Mouse (Mus musculus): ENCODE measurements around the gene Ankrd44. TPM values are rescaled to one million over a fixed set of nuclear protein-coding genes. Genes with fewer than 3 reads are reported as not detected.

Gene Ankrd44
- total RNA-seq, 1 experiment, result 10.2 TPM

DNA sequence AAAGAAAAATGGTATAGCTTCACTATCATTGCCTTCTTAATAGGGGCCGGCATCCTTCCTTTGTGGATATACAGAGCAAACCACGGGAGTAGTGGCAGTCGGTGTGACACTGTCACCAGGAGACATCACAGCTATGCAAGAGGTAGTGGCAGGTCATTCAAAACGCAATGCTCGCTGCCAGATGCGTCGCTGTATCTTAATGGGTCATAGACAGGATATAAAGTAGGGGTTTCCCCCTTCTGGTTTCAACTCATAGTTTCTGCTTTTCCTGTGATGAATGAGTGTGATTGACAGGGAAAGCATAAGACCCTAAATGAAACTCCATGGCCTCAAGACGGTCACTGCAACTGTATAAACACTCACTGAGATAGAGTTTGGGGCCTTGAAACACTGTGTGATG lies 98.4 kb downstream of the Ankrd44 start:
- in situ Hi-C loops (cut with MboI; ENCODE audit: low sequenced_read_pairs in 2 of 2, unreplicated experiment in 2 of 2), result no loop called here
- DNase-seq (ENCODE audit: low read depth, low spot score), result no peak
- H3K36me3 ChIP-seq (ENCODE audit: control insufficient read depth, insufficient read depth, low read length, poor library complexity, severe bottlenecking), result no peaks in the 10 kb centered on the region
- H3K27ac ChIP-seq (ENCODE audit: insufficient read depth, low read depth, low read length, poor library complexity, severe bottlenecking), result no peak overlapping the region
- H3K4me3 ChIP-seq (ENCODE audit: insufficient read depth in 1 of 2, low read depth in 1 of 2, low read length in 2 of 2, poor library complexity in 1 of 2, severe bottlenecking in 1 of 2), result no peak overlapping the region
- TF ChIP-seq CHD2 (IDR thresholded peaks at IDR 0.05; ENCODE audit: low read depth, low read length) (no peak), HCFC1 (IDR thresholded peaks at IDR 0.05; ENCODE audit: borderline replicate concordance, insufficient read depth, low read length) (no peak), ZC3H11A (IDR thresholded peaks at IDR 0.05; ENCODE audit: borderline replicate concordance, low read depth, low read length) (no peak), ZNF384 (IDR thresholded peaks at IDR 0.05; ENCODE audit: low read depth, low read length) (no peak), MAFK (IDR thresholded peaks at IDR 0.05; ENCODE audit: insufficient read depth, low read depth, low read length) (no peak)
- no peaks in the 10 kb centered on the region for H3K9me3 ChIP-seq (ENCODE audit: control insufficient read depth, insufficient read depth, low read depth, low read length)
- 0 out of 4 replicates have a peak, but pooled peaks cover 0 to 1% of the 10 kb centered on the region in 2 experiments for H3K4me1 ChIP-seq (ENCODE audit: control insufficient read depth in 2 of 2, insufficient read depth in 2 of 2, low read length in 2 of 2, poor library complexity in 1 of 2)
- H3K9ac ChIP-seq (ENCODE audit: insufficient read depth, low read depth, low read length, poor library complexity, severe bottlenecking), result no peak overlapping the region

DNA sequence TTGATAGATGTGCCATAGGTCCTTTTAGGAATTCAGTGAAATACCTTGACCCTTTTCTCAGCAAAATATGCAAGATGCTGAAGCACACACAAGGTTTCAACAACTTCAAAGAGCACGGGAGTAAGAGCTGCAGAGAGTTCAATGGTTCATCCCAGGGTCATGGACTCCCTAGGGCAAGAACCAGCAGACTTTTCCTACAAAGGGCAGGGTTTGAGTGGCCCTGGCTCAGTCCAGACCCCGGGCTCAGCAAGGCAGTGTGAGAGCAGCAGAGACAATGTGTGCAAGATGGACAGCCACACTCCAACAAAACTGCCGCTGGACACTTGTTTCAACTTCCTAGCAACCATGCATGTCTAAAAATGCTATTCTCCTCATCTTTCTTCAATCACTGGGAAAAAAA lies 98.8 kb downstream of the Ankrd44 start:
- in situ Hi-C loops (cut with MboI; ENCODE audit: low sequenced_read_pairs in 2 of 2, unreplicated experiment in 2 of 2), result no loop called here
- no peak for DNase-seq (ENCODE audit: low read depth, low spot score)
- Histone ChIP-seq H3K9me3 (ENCODE audit: control insufficient read depth, insufficient read depth, low read depth, low read length) (no peaks in the 10 kb centered on the region), H3K36me3 (ENCODE audit: control insufficient read depth, insufficient read depth, low read length, poor library complexity, severe bottlenecking) (no peaks in the 10 kb centered on the region), H3K27ac (ENCODE audit: insufficient read depth, low read depth, low read length, poor library complexity, severe bottlenecking) (no peak overlapping the region), H3K9ac (ENCODE audit: insufficient read depth, low read depth, low read length, poor library complexity, severe bottlenecking) (no peak overlapping the region), H3K4me3 (ENCODE audit: insufficient read depth in 1 of 2, low read depth in 1 of 2, low read length in 2 of 2, poor library complexity in 1 of 2, severe bottlenecking in 1 of 2) (no peak overlapping the region), H3K4me1 (ENCODE audit: control insufficient read depth in 2 of 2, insufficient read depth in 2 of 2, low read length in 2 of 2, poor library complexity in 1 of 2) (0 out of 4 replicates have a peak, but pooled peaks cover 0 to 1% of the 10 kb centered on the region in 2 experiments)
- TF ChIP-seq ZNF384 (IDR thresholded peaks at IDR 0.05; ENCODE audit: low read depth, low read length) (no peak), MAFK (IDR thresholded peaks at IDR 0.05; ENCODE audit: insufficient read depth, low read depth, low read length) (no peak), ZC3H11A (IDR thresholded peaks at IDR 0.05; ENCODE audit: borderline replicate concordance, low read depth, low read length) (no peak), HCFC1 (IDR thresholded peaks at IDR 0.05; ENCODE audit: borderline replicate concordance, insufficient read depth, low read length) (no peak), CHD2 (IDR thresholded peaks at IDR 0.05; ENCODE audit: low read depth, low read length) (no peak)

DNA sequence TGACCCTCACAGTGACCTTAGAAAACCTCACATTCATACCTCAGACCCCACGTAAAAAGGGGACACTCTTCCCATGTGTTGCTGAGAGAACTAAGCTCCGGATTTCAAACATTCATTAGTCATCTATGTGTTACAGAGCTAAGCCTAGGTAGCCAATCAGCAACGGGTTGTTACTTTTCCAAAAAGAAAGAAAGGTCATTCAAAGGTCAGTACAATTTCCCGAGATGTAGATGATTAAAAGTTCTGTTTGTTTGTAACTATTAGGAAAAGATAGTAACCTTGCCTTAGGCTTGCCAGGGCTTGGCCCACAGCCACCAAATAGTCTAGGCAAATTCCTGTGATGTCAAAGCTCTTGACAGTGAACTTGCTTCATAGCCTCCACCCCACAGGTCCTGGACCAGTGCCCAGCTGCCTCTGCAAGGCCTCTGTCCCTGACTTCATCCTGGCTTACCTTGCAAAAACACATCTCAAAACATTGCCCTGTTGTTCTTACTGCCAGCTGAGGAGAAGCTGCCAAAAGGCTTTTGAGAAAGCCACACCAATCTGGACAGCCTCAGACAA lies 99.7 kb downstream of the Ankrd44 start:
- Histone ChIP-seq H3K9me3 (ENCODE audit: control insufficient read depth, insufficient read depth, low read depth, low read length) (no peaks in the 10 kb centered on the region), H3K4me3 (ENCODE audit: insufficient read depth in 1 of 2, low read depth in 1 of 2, low read length in 2 of 2, poor library complexity in 1 of 2, severe bottlenecking in 1 of 2) (no peak overlapping the region), H3K27ac (ENCODE audit: insufficient read depth, low read depth, low read length, poor library complexity, severe bottlenecking) (no peak overlapping the region), H3K36me3 (ENCODE audit: control insufficient read depth, insufficient read depth, low read length, poor library complexity, severe bottlenecking) (no peaks in the 10 kb centered on the region), H3K9ac (ENCODE audit: insufficient read depth, low read depth, low read length, poor library complexity, severe bottlenecking) (no peak overlapping the region), H3K4me1 (ENCODE audit: control insufficient read depth in 2 of 2, insufficient read depth in 2 of 2, low read length in 2 of 2, poor library complexity in 1 of 2) (0 out of 4 replicates have a peak, but pooled peaks cover 0 to 1% of the 10 kb centered on the region in 2 experiments)
- in situ Hi-C loops (cut with MboI; ENCODE audit: low sequenced_read_pairs in 2 of 2, unreplicated experiment in 2 of 2), result no loop called here
- no peak for TF ChIP-seq HCFC1 (IDR thresholded peaks at IDR 0.05; ENCODE audit: borderline replicate concordance, insufficient read depth, low read length)
- no peak for DNase-seq (ENCODE audit: low read depth, low spot score)

DNA sequence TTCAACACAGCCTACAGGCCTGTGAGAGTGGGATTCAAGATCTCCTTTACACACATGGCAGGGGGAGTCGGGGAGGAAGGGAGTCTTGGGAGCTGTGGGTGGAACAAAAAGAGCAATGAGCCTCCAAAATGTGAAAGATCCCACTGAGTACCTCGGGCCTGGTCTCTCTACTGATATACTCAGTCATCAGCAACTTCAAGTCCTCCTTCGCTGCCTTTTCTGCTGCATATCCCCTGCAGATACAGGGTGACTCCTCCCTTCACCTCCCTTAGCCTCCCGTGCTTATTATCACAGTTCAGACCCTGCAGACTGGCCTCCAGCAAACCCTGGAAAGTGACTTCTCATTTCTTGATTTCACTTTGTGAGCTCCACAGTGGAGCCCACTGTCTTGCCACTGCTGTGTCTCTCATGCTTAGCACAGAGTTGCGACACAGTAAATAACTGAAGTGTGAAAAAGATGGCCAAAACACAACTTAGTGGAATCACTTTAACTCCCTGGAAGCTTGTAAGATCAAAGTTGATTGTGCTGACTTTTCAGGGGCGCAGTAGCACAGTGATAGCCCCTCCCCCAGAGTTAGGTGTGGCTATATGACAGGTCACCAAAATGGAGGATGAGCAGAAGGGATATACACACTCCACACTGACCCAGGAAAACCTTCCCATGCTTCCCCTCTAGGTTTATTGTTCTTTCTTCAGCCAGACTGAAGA lies 100.3 kb downstream of the Ankrd44 start:
- no peak for DNase-seq (ENCODE audit: low read depth, low spot score)
- Histone ChIP-seq H3K4me1 (ENCODE audit: control insufficient read depth in 2 of 2, insufficient read depth in 2 of 2, low read length in 2 of 2, poor library complexity in 1 of 2) (0 out of 4 replicates have a peak, but pooled peaks cover 0 to 1% of the 10 kb centered on the region in 2 experiments), H3K4me3 (ENCODE audit: insufficient read depth in 1 of 2, low read depth in 1 of 2, low read length in 2 of 2, poor library complexity in 1 of 2, severe bottlenecking in 1 of 2) (no peak overlapping the region), H3K9ac (ENCODE audit: insufficient read depth, low read depth, low read length, poor library complexity, severe bottlenecking) (no peak overlapping the region), H3K9me3 (ENCODE audit: control insufficient read depth, insufficient read depth, low read depth, low read length) (no peaks in the 10 kb centered on the region), H3K27ac (ENCODE audit: insufficient read depth, low read depth, low read length, poor library complexity, severe bottlenecking) (no peak overlapping the region), H3K36me3 (ENCODE audit: control insufficient read depth, insufficient read depth, low read length, poor library complexity, severe bottlenecking) (no peaks in the 10 kb centered on the region)
- in situ Hi-C loops (cut with MboI; ENCODE audit: low sequenced_read_pairs in 2 of 2, unreplicated experiment in 2 of 2), result no loop called here
- TF ChIP-seq ZC3H11A (IDR thresholded peaks at IDR 0.05; ENCODE audit: borderline replicate concordance, low read depth, low read length), result no peak
- TF ChIP-seq HCFC1 (IDR thresholded peaks at IDR 0.05; ENCODE audit: borderline replicate concordance, insufficient read depth, low read length), result no peak
- no peak for TF ChIP-seq MAFK (IDR thresholded peaks at IDR 0.05; ENCODE audit: insufficient read depth, low read depth, low read length)
- TF ChIP-seq ZNF384 (IDR thresholded peaks at IDR 0.05; ENCODE audit: low read depth, low read length), result no peak
- TF ChIP-seq CHD2 (IDR thresholded peaks at IDR 0.05; ENCODE audit: low read depth, low read length), result no peak

All from ES-E14 (cell line).